Mouse (Mus musculus) cerebellum, adult 11-12 months (tissue): Measurements from ENCODE around the gene Tgfb2.

ENCODE experiments used
- DNase-seq: peaks from one replicate; pipeline ENCODE4 v3.0.0; 2022

Gene Tgfb2

DNA sequence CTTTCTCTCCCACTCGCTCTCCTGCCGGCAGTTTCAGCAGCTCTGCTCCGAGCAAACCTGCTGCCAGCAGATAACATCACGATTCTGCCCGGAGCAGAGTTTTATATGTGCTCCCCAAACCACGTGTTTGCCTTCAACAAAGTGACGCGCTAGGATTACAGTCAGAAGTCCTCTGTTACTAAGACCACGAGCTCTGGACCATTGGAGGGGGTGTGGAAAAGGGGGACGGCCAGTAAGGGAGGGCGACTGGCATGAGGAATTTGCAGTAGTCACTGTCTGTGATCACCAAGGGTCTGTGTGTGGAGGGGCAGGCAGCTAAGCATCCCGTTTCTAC, at the start of gene Tgfb2:
Gene Tgfb2, minus strand, starts transcription at position 75 of the 334 bp plus-strand sequence.
- DNase-seq = no peak

DNA sequence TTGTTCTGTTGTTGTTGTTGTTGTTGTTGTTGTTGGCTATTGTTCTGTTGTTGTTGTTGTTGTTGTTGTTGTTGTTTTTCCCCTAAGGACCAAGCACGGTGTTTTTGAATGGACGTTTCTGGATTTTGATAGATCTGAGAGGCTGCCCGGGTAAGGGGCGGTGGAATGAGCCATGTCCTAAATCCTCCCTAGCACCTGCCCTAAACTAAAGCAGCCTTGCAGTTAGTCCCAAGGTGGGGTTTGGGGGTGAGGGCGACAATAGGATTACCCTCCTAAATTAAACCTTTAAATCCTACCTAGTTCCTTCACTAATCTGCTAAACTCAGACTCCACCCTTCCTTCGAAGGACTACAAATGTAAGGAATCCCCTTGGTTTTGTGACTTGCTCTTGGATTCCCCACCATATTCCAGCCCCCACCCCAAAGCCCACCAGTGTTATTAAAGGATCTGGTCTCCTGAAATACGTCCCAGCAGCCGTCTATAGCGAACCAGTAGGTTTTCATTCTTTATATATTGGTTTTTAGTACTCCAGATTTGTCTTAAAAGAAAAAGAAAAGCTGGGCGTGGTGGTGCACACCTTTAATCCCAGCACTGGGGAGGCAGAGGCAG, 44.0 kb upstream of the Tgfb2 start:
- DNase-seq = peak; percentile 7

DNA sequence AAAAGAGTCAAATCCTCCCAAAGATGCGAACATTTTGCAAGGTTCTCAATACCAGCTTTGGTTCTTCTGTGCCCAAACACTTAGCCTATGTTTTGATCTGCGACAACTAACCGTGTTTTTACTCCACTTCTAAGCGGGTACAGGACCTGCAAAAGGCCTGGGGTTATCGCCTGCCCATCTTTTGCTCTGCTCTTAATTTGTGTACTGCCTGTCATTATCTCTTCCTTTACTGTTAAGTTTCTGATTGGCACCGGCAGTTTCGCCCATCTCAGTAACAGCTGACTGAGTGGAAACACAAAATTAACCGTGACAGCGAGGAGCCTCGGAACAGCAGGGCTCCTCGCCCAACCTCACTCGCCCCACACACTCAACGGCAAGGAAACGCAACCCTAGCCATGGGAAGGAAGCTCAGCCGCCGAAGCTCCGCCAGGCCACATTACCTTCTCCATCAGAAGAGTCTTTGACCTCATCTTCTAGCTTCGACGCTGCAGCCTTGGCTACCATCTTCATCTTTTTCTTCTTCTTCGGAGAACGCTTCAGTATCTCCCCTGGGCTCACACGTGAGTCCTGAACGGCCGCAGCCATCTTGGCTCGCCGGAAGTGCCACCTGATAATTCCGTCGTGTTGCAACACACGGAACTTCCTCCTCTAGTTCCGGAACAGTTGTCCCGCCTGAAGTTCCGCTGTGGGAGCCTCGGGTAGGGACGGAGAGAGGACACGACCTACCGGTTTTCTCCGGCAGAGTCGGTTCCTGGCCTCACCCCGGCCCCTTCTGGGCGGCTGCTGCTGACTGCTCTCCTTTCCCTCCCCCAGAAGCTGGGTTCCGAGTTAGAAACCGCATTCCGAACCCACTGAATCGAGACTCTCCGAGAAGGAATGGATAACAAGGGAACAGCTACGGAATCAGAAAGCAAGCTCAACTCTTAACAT, 43.2 kb upstream of the Tgfb2 start, which contains the start of gene Rrp15:
Gene Rrp15, minus strand, starts transcription at position 635 of the 930 bp plus-strand sequence.
- DNase-seq = peak; percentile 75

GRCm38 (mm10) chr1:186739828-186740227, 34.0 kb upstream of the Tgfb2 start:
- no peak for DNase-seq

DNA sequence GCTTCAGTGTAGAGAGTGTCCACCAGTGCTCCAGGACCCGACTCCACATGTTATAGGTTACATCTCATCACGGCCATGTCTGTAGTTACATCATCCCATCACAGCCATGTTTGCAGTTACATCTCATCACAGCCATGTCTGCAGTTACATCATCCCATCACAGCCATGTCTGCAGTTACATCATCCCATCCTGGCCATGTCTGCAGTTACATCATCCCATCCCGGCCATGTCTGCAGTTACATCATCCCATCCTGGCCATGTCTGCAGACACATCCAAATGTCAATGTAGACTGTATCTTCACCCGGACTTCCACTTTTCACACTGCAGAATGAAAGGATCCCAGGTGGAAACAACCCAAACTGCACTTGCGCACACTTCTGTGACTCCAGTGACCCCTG, 29.7 kb upstream of the Tgfb2 start:
- no peak for DNase-seq

GRCm38 (mm10) chr1:186733052-186733451, 27.3 kb upstream of the Tgfb2 start:
- no peak for DNase-seq

GRCm38 (mm10) chr1:186728778-186729177, 23.0 kb upstream of the Tgfb2 start:
- no peak for DNase-seq

DNA sequence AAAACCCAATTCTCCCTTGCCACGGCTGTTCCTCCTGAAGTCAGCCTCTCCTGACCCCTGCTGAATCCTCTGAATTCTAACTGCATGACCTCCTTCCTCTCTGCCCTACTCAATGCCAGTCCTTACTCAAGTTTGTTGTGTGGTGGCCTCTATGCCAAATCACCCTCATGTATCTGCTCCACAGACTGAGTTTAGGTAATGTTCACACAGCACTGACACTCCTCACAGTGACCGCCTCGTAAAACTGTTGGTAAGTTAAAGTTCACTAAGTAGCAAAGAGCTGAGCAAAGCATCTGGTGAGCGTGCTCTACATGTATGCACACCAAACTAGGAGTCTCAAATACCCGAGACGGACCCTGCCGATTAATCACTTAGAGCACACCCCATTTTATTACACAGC, 20.3 kb upstream of the Tgfb2 start:
- DNase-seq = no peak

GRCm38 (mm10) chr1:186722299-186722698, 16.5 kb upstream of the Tgfb2 start:
- DNase-seq = no peak

DNA sequence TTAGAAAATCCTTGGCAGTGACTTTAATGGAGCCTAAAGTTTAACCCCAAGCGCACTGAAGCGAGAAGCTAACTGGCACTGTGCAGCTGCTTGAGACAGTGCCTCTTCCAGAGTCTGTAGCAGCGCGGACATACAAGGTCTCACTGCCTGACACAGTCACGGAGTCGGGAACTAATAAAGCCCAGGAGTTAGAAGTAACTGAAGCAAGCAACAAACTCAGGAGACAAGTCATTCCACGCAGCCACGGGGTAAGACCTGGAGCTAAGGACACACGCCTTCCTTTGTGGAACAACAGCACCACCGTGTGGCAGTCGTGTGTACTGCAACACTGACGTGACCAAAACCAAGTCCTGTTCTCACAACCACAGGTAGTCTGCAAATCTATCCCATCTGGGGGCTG, 16.1 kb upstream of the Tgfb2 start:
- peak; percentile 58 for DNase-seq

- no peak for DNase-seq
Observed at GRCm38 (mm10) chr1:186721166-186721565, 15.4 kb upstream of the Tgfb2 start.

- DNase-seq = no peak
Observed at GRCm38 (mm10) chr1:186719708-186720107, 13.9 kb upstream of the Tgfb2 start.

DNA sequence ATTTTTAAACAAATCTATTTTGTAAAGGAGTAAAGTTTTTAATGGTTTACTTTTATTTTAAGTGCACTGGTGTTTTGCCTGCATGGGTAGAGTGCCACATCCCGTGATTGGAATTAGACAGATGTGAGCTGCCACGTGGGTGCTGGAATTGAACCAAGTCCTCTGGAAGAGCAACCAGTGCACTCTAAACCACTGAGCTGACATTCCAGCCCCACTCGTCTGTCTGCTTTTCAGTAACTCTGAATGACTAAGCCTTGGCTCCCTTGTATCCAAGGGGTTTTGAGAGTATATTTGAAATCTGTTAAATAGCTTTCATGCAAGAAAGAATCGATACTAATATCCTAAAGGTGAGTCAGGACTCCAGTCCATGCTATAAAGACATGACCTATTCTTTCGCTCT, 13.1 kb upstream of the Tgfb2 start:
- DNase-seq = no peak

DNA sequence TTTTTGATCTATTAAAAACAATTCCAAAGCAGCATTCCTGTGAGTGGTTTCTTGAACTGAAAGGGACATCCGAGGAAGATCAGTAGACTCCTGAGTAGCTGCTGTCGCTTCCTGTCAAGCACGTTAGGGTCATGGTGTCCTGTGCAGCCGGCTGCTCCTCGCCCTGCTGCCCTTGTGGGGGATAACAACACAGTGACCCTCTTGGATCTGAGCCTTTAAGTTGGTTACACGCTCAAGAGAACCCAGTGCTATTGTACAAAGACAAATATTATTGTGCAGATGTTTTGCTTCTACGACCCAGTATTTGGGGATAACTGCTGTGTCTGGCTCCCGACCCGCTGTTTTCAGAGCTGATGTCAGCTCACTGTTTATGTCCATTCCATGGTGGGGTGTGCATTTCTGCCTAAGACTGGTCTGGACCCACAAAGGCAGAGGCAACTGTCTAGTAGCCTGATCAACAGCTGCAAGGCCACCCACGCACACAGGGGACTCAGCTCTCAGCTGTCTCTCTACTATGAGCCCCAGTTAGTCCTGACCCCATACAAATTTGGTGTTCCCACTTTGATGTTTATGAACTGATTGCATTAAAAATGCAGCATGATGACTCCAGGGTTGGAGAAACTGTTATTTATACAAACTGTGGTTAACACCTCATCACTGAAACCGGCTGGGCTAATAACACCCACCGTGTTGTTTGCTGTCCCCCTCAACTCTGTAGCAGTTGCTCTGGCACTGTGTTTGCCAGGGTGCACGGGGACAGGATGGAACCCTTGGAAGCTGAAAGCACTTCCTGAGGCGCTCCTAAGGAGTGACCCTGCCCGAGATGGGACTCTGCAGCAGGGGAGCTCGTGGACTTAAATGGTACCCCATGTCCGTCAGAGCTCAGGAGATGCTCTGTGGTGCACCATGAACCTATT, 9.4 kb upstream of the Tgfb2 start:
- no peak for DNase-seq

GRCm38 (mm10) chr1:186714215-186714614, 8.4 kb upstream of the Tgfb2 start:
- no peak for DNase-seq

DNA sequence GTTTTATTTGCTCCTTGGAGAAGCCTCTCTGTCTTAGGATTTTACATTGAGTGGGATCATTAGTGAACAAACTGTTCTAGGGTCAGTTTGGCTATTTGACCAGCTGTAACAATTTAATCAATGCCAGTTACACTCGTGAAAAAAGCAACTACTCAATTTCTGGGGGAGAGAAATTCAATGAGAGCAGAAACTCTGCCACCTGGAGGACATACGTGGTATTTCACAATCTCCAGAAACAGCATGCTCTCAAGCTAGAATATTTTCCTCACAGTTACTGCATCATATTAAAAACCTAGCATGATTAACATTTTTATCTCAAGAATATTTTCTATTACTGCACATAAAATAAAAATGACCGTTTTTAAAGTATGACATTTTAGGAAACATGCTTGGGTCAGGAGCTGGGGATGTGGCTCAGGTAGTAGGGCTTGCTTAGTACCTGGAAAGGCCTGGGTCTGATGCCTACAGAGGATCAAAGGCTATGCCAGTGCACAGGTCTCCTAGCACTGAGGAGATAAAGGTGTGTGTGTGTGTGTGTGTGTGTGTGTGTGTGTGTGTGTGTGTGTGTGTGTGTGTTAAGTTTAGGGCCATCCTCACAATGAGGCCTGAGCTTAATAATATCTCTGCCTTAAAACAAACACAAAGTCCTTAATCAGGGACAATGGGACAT, 7.1 kb upstream of the Tgfb2 start:
- no peak for DNase-seq

GRCm38 (mm10) chr1:186705203-186705914, 430 bp downstream of the Tgfb2 start:
- DNase-seq = no peak

DNA sequence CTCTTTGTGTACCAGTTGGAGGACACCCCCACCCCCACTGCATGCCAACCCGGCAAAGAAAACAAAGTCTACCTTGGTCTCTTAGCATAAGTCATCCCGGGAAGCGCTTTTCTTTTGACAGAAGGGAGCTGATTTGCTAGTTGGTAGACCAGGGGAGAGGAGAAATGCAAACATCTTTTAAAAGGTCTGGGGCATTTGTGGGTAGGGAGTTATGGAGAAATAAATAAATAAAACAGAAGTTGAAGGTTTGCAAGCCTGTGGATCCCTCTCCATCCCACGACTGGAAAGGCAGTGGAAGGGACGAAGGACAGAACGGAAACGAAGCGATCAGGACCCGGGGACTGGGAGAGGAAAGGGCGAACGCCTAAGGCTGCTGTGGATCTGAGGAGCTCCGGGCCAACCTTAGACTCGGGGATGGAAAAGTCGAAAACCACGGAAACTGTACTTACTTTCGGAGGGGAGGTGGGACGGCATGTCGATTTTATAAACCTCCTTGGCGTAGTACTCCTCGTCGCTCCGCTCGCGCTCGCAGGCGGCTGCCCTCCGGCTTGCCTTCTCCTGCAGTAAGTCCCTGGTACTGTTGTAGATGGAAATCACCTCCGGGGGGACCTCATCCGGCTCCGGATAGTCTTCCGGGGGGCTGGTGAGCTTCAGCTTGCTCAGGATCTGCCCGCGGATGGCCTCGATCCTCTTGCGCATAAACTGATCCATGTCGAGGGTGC, 1.6 kb downstream of the Tgfb2 start:
- no peak for DNase-seq

DNA sequence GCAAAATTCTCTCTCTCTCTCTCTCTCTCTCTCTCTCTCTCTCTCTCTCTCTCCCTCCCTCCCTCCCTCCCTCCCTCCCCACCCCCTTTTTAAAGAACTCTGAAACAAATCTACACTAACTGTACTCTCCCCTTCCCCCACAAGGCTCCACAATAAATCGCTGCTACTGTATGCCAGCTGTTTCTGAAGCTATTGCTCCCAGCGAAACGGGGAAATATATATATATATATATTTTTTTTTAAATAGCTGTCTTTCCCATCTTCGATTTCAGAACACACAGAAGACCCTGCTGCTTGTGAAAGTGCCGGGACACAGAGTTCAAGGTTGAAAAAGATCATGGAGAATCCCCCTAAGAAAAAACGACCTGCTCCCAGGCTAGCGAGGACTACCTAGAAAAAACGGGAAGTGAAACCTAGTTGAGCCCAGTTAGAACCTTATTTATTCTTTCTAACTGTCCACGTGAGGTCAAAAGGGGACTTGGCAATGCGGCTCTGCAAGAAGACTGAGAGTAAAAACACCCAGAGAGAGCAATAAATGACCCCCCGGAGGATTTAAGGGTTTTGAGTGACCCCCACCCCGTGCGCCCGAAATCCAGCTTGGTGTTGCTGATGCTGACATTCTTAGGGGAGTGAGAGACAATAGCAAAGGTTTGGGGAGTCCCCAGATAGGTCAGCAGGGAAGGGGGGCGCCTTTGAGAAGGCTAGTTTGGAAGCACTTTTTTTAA, 2.4 kb downstream of the Tgfb2 start:
- DNase-seq = no peak

DNA sequence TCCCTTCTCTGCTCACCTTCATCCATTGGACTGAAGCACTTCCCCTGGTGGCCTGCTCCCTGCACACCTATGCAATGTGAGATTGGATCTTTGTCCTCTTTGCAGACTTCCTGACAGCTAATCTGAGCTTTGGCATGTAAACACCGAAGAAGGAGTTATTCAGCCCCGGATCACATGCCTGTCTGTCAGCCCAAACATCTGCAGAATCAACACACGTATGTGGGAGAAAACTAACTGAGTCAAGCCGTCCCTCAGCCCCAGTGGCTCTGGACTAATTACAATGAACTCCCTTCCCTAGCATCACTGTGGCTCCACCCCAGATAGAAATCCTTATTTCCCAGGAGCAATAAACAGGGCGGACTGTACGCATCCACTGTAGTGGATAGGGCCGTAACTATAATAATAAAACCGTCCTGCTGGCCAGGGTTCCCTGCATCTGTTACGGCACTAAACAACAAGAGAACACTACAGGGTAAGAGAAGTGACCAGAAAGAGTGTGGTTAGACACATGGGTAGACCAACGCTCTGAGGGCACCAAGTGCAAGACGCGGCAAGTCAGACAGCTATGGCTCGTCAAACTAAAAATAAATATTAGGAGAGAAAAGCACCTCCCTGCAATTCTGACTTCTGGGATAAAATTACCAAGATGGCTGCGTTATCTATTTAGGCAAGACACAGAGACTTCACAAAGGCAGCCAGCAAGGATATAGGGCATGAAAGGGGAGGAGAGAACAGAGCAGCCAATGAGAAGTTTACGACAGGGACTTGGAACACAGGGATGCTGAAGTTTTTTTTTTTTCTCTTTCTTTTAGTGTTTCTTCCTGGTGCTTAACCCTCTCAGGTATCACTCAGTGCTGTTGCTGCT, 3.2 kb downstream of the Tgfb2 start:
- no peak for DNase-seq
